Mouse (Mus musculus) liver, adult 2 months (tissue): ENCODE data around the gene Zdhhc16.

Experiments
- CTCF ChIP-seq: fragments of 200-500 bp; IDR thresholded peaks from 2 replicates; pipeline ENCODE4 v1.5.1; 2011; ENCODE audit warnings: low read depth, low read length, control low read depth
- POLR2A ChIP-seq: fragments of 200-500 bp; IDR thresholded peaks from 2 replicates; pipeline ENCODE4 v1.6.1; 2011; ENCODE audit warnings: low read length, control low read depth; ENCODE audit not compliant: insufficient read depth; ENCODE audit errors: extremely low read depth

DNA sequence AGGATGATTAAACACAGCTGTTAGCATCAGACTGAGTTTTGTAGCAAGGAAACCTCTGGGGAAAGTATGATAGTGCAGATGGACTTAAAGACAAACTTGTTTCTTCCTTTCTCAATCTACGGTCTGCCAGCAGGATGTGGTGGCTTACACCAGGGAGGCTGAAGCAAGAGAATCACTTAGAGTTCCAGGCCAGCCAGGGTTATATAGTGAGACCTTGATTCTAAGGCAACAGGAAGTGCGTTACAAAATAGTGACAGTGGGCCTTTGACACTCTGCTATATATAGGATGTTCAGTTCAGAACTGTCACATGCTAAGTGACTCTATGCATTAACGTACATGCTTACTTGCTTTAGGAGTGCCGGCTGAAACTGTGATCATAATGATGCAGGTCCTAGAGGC, 16.4 kb upstream of the Zdhhc16 start:
- TF ChIP-seq POLR2A (no peak), CTCF (no peak)
